Mouse (Mus musculus): ENCODE measurements at regions not wholly inside any gene's neighbourhood (a gene's known extent, or its start where the extent isn't known, plus 50 kb on each side); places are given as distances from the start of the nearest gene placed in this dataset.

DNA sequence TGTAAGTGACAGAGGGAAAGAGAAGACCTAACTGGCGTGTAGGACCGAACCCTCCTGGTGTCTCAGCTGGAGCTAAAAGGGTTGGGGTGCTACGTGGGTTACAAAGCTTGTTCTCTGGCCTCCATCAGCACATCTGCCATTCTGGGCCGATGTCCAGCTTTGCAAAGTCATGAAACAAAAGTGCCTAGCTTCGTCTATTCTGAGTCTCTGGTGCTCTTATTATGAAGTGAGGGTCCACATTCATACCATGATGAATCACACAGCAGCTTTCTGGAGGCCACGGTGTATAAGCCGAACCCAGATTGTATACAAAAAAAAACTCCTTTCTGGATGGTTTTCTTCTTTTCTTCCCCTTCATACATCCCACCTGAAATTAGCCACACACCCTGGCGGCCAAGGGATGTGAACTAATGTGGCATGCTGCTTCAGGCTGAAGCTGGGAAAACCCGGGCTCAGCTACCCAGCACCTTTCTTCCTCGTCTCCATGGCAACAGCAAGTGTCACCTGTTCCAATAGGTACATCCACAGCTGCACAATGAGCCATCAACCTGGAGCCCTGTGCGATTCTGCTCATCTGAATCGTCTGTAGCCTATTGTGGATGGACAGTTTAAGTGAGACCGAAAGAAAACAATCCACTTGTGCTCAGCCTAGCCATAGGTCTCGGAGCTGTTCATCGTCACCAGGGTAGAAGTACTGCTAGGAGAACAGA, 89.5 kb upstream of the Cbln4 start:
- Histone ChIP-seq H3K27ac (replicated peaks; ENCODE audit: low read depth, low read length) (no peak overlapping the region), H3K4me3 (ENCODE audit: low read depth, low read length) (no peak overlapping the region), H3K36me3 (ENCODE audit: control insufficient read depth, insufficient read depth, low read length) (no peaks in the 10 kb centered on the region), H3K4me1 (ENCODE audit: control insufficient read depth, insufficient read depth, low read length) (no peaks in the 10 kb centered on the region), H3K9me3 (ENCODE audit: control insufficient read depth, low read length) (no peaks in the 10 kb centered on the region), H3K27me3 (ENCODE audit: control insufficient read depth, insufficient read depth, low read length) (no peaks in the 10 kb centered on the region), H3K9ac (ENCODE audit: low read length) (no peak overlapping the region), H3K4me2 (ENCODE audit: low read depth, severe bottlenecking) (no peak overlapping the region)
- ATAC-seq (ENCODE audit: insufficient number of reproducible peaks, low FRiP score, low TSS enrichment, low read depth) (no peak), DNase-seq (ENCODE audit: low spot score) (no peak)
- 84% methylated on average over 15 of the region's 15 CpGs for WGBS

DNA sequence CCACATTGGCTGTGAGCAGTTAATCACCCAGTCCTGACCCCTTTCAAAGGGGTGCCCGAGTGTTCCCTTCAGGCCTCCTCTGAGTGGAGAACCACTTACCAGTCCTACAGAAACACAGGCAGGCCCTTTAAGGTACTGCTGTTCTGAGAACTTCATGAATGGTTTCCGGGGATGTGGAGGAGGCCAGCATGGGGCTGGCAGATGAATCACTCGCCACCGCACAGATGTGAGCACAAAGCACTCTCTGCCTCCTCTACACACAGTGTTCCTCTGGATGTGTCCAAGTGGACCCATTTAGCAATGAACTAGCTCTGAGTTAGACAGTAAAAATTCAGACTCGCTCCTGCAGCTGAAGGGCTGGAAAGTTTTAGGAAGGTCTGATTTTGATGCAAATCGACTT, 96.8 kb upstream of the Cbln4 start:
- H3K4me2 ChIP-seq (ENCODE audit: low read depth, severe bottlenecking): no peak overlapping the region
- H3K27me3 ChIP-seq (ENCODE audit: control insufficient read depth, insufficient read depth, low read length): no peaks in the 10 kb centered on the region
- WGBS: 37% methylated on average over 6 of the region's 6 CpGs
- ATAC-seq (ENCODE audit: insufficient number of reproducible peaks, low FRiP score, low TSS enrichment, low read depth): no peak
- DNase-seq (ENCODE audit: low spot score): no peak
- H3K9ac ChIP-seq (ENCODE audit: low read length): no peak overlapping the region
- no peak overlapping the region for H3K27ac ChIP-seq (replicated peaks; ENCODE audit: low read depth, low read length)
- no peaks in the 10 kb centered on the region for H3K36me3 ChIP-seq (ENCODE audit: control insufficient read depth, insufficient read depth, low read length)
- no peaks in the 10 kb centered on the region for H3K9me3 ChIP-seq (ENCODE audit: control insufficient read depth, low read length)
- peaks cover 4% of the 10 kb centered on the region; the same call in 1 of the 2 replicates for H3K4me1 ChIP-seq (ENCODE audit: control insufficient read depth, insufficient read depth, low read length)
- H3K4me3 ChIP-seq (ENCODE audit: low read depth, low read length): no peak overlapping the region

DNA sequence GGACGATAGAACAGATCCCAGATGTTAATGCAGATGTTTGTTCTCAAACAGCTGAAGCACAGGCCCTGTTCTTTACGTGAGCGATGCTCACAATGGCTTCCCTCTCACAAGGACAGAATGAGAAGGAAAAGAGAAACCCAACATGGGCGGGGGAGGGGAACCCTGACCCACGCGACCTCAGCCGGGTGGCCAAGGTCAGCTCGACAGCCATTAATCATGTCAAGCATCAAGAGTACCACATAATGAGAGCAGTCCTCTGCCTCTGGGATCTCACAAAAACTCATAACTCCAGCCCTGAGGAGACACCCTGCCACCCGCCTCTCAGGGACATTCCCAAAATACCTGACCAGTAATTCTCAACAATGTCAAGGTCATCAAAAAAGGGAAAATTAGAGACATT, 100.0 kb upstream of the Cbln4 start:
- 31% methylated on average over 9 of the region's 9 CpGs for WGBS
- no peak overlapping the region for H3K4me3 ChIP-seq (ENCODE audit: low read depth, low read length)
- H3K9ac ChIP-seq (ENCODE audit: low read length): no peak overlapping the region
- H3K4me1 ChIP-seq (ENCODE audit: control insufficient read depth, insufficient read depth, low read length): peaks cover 4% of the 10 kb centered on the region; the same call in 1 of the 2 replicates
- DNase-seq (ENCODE audit: low spot score): peak; percentile 40
- no peak for ATAC-seq (ENCODE audit: insufficient number of reproducible peaks, low FRiP score, low TSS enrichment, low read depth)
- no peak overlapping the region for H3K27ac ChIP-seq (replicated peaks; ENCODE audit: low read depth, low read length)
- no peaks in the 10 kb centered on the region for H3K27me3 ChIP-seq (ENCODE audit: control insufficient read depth, insufficient read depth, low read length)
- H3K9me3 ChIP-seq (ENCODE audit: control insufficient read depth, low read length): no peaks in the 10 kb centered on the region
- no peak overlapping the region for H3K4me2 ChIP-seq (ENCODE audit: low read depth, severe bottlenecking)
- no peaks in the 10 kb centered on the region for H3K36me3 ChIP-seq (ENCODE audit: control insufficient read depth, insufficient read depth, low read length)

DNA sequence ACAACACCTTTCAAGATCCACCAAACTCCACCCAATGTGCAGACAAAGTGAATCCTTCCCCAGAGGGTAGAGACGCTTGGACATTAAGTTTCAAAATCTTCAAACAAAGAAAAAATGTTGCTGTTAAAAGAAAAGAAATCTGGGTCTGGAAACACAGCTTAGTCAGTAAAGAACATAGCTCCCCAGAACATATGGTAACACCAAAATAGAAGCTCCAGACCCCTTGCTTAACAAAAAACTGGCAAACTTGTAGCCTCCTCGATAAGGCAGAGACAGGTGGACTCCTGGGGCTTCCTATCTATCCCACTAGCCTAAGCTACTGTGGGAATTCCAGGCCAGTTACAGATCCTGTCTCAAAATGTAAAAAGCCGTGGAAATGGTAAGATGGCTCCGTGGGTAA, 99.6 kb upstream of the Mc3r start:
- H3K4me1 ChIP-seq (ENCODE audit: control insufficient read depth, insufficient read depth, low read length): no peaks in the 10 kb centered on the region
- peaks cover 4% of the 10 kb centered on the region; the same call in 1 of the 2 replicates for H3K9me3 ChIP-seq (ENCODE audit: control insufficient read depth, low read length)
- 90% methylated on average over 4 of the region's 4 CpGs for whole genome bisulfite sequencing
- no peak overlapping the region for H3K4me2 ChIP-seq (ENCODE audit: low read depth, severe bottlenecking)
- no peak overlapping the region for H3K9ac ChIP-seq (ENCODE audit: low read length)
- ATAC-seq (ENCODE audit: insufficient number of reproducible peaks, low FRiP score, low TSS enrichment, low read depth) (no peak), DNase-seq (ENCODE audit: low spot score) (no peak)
- no peak overlapping the region for H3K27ac ChIP-seq (replicated peaks; ENCODE audit: low read depth, low read length)
- H3K4me3 ChIP-seq (ENCODE audit: low read depth, low read length): no peak overlapping the region
- H3K36me3 ChIP-seq (ENCODE audit: control insufficient read depth, insufficient read depth, low read length): no peaks in the 10 kb centered on the region
- no peaks in the 10 kb centered on the region for H3K27me3 ChIP-seq (ENCODE audit: control insufficient read depth, insufficient read depth, low read length)

DNA sequence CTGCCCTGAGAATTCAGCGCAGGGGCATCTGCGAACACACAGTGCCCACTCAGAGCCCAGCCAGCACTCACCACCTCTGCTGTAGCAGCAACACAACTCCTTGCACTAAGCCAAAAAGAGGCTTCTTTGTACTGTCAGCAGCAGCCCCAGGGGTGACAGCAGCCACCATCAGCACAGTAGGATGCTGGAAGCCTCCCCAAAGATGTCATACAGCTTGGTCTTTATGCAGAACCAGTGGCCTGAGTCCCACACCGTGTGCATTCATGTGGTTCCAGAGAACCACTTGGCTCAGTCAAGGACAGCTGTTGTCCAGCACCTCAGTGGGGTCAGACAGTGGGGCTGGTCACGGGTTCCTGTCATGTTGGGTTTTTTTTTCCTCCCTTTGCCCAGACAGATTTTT, 98.6 kb upstream of the Mc3r start:
- no peak for DNase-seq (ENCODE audit: low spot score)
- Histone ChIP-seq H3K27ac (replicated peaks; ENCODE audit: low read depth, low read length) (no peak overlapping the region), H3K4me1 (ENCODE audit: control insufficient read depth, insufficient read depth, low read length) (no peaks in the 10 kb centered on the region), H3K4me2 (ENCODE audit: low read depth, severe bottlenecking) (no peak overlapping the region), H3K27me3 (ENCODE audit: control insufficient read depth, insufficient read depth, low read length) (no peaks in the 10 kb centered on the region), H3K9me3 (ENCODE audit: control insufficient read depth, low read length) (peaks cover 4% of the 10 kb centered on the region; the same call in 1 of the 2 replicates), H3K4me3 (ENCODE audit: low read depth, low read length) (no peak overlapping the region), H3K36me3 (ENCODE audit: control insufficient read depth, insufficient read depth, low read length) (no peaks in the 10 kb centered on the region), H3K9ac (ENCODE audit: low read length) (no peak overlapping the region)
- no peak for ATAC-seq (ENCODE audit: insufficient number of reproducible peaks, low FRiP score, low TSS enrichment, low read depth)
- WGBS: 86% methylated on average over 4 of the region's 4 CpGs

DNA sequence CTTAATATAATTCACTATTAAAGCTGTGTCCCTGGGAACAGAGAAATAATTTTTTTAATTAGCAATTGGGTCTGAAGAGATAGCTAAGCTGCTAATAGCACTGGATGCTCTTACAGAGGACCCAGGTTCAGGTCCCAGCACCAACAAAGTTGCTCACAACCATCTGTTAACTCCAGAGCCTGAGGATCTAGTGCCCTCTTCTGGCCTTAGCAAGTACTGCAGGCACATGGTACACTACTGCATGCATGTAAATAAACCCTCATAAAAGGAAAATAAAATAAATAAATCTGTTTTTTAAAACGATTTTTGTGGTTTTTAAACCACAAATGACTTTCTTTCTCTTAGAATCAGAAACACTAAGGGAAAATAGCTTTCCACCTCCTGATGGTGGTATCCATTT, 97.4 kb upstream of the Mc3r start:
- Histone ChIP-seq H3K27me3 (ENCODE audit: control insufficient read depth, insufficient read depth, low read length) (no peaks in the 10 kb centered on the region), H3K4me1 (ENCODE audit: control insufficient read depth, insufficient read depth, low read length) (no peaks in the 10 kb centered on the region), H3K4me3 (ENCODE audit: low read depth, low read length) (no peak overlapping the region), H3K4me2 (ENCODE audit: low read depth, severe bottlenecking) (no peak overlapping the region), H3K9me3 (ENCODE audit: control insufficient read depth, low read length) (peaks cover 4% of the 10 kb centered on the region; the same call in 1 of the 2 replicates), H3K9ac (ENCODE audit: low read length) (no peak overlapping the region), H3K36me3 (ENCODE audit: control insufficient read depth, insufficient read depth, low read length) (no peaks in the 10 kb centered on the region), H3K27ac (replicated peaks; ENCODE audit: low read depth, low read length) (no peak overlapping the region)
- DNase-seq (ENCODE audit: low spot score) (no peak), ATAC-seq (ENCODE audit: insufficient number of reproducible peaks, low FRiP score, low TSS enrichment, low read depth) (no peak)
- WGBS: 66% methylated on average over 1 of the region's 1 CpGs

DNA sequence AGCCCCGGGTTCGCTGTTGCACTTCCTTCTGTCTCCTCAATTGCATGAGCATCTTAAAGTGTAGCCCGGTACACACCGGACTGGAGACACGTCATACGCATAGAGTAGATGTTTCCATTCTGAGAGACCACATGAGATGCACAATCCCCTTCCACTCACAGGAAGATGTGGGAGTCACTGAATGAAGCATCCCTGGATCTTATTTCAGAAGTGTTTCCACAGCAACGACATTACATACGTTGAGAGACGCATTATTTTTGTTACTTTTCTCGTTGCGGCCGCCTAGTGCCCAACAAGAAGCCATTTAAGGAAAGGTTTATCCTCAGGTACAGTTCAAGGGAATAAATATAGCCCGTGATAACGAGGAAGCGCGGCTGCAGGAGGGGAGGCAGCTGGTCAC, 88.4 kb upstream of the Mc3r start:
- 94% methylated on average over 16 of the region's 16 CpGs for WGBS
- H3K27ac ChIP-seq (replicated peaks; ENCODE audit: low read depth, low read length): no peak overlapping the region
- ATAC-seq (ENCODE audit: insufficient number of reproducible peaks, low FRiP score, low TSS enrichment, low read depth) (no peak), DNase-seq (ENCODE audit: low spot score) (no peak)
- H3K9ac ChIP-seq (ENCODE audit: low read length): no peak overlapping the region
- no peaks in the 10 kb centered on the region for H3K36me3 ChIP-seq (ENCODE audit: control insufficient read depth, insufficient read depth, low read length)
- no peaks in the 10 kb centered on the region for H3K27me3 ChIP-seq (ENCODE audit: control insufficient read depth, insufficient read depth, low read length)
- H3K9me3 ChIP-seq (ENCODE audit: control insufficient read depth, low read length): no peaks in the 10 kb centered on the region
- H3K4me3 ChIP-seq (ENCODE audit: low read depth, low read length): no peak overlapping the region
- H3K4me2 ChIP-seq (ENCODE audit: low read depth, severe bottlenecking): no peak overlapping the region
- no peaks in the 10 kb centered on the region for H3K4me1 ChIP-seq (ENCODE audit: control insufficient read depth, insufficient read depth, low read length)

DNA sequence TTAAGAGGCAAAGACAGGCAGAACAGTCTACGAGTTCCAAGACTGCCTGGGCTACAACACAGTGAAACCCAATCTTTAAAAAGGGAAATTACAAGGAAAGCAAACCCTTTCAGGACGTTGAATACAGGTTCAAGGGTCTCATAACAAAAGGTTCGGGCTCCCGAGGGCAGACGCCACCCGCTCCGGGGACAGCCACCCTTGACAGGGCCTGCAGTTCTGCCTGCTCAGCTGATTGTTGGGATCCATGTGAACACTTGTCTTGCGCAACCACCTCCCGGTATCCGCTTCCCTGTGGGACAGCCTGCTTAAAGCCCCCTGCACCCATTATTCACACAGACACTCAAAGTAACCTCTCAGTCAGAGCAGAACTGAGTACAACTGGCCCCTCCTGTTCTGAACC, 70.9 kb upstream of the Mc3r start:
- no peaks in the 10 kb centered on the region for H3K27me3 ChIP-seq (ENCODE audit: control insufficient read depth, insufficient read depth, low read length)
- H3K4me3 ChIP-seq (ENCODE audit: low read depth, low read length): no peak overlapping the region
- H3K9me3 ChIP-seq (ENCODE audit: control insufficient read depth, low read length): no peaks in the 10 kb centered on the region
- no peaks in the 10 kb centered on the region for H3K4me1 ChIP-seq (ENCODE audit: control insufficient read depth, insufficient read depth, low read length)
- H3K36me3 ChIP-seq (ENCODE audit: control insufficient read depth, insufficient read depth, low read length): no peaks in the 10 kb centered on the region
- WGBS: 90% methylated on average over 10 of the region's 10 CpGs
- H3K27ac ChIP-seq (replicated peaks; ENCODE audit: low read depth, low read length): no peak overlapping the region
- no peak overlapping the region for H3K9ac ChIP-seq (ENCODE audit: low read length)
- DNase-seq (ENCODE audit: low spot score): no peak
- no peak overlapping the region for H3K4me2 ChIP-seq (ENCODE audit: low read depth, severe bottlenecking)
- ATAC-seq (ENCODE audit: insufficient number of reproducible peaks, low FRiP score, low TSS enrichment, low read depth): no peak

DNA sequence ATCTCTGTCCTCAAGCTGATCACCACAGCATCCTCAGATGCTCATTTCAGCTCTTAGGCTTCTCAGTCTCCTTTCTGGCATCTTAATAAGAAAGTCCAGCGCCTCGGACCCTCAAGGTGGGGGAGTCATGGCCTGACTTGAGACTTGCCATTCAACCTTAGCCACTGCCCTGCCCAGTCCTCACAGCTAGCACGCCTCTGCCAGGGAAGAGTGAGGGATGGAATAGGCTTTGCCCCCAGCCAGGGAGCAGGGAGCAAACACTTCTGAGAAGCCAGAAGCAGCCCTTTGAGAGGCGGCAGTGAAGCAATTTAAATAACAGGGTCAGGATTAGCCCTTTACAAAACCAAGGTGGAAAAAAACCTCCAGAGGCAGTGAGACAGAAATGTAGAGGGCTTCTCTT, 69.0 kb upstream of the Mc3r start:
- H3K9me3 ChIP-seq (ENCODE audit: control insufficient read depth, low read length): no peaks in the 10 kb centered on the region
- H3K4me3 ChIP-seq (ENCODE audit: low read depth, low read length): no peak overlapping the region
- no peak overlapping the region for H3K4me2 ChIP-seq (ENCODE audit: low read depth, severe bottlenecking)
- H3K27ac ChIP-seq (replicated peaks; ENCODE audit: low read depth, low read length): no peak overlapping the region
- no peaks in the 10 kb centered on the region for H3K36me3 ChIP-seq (ENCODE audit: control insufficient read depth, insufficient read depth, low read length)
- no peaks in the 10 kb centered on the region for H3K4me1 ChIP-seq (ENCODE audit: control insufficient read depth, insufficient read depth, low read length)
- 61% methylated on average over 4 of the region's 4 CpGs for WGBS
- H3K27me3 ChIP-seq (ENCODE audit: control insufficient read depth, insufficient read depth, low read length): no peaks in the 10 kb centered on the region
- no peak for DNase-seq (ENCODE audit: low spot score)
- ATAC-seq (ENCODE audit: insufficient number of reproducible peaks, low FRiP score, low TSS enrichment, low read depth): no peak
- H3K9ac ChIP-seq (ENCODE audit: low read length): no peak overlapping the region

Data from limb, embryonic 11.5 days (tissue).